Mouse (Mus musculus) gastrocnemius, postnatal 36 days (tissue): Measurements from ENCODE around the gene Cdkal1. TPM values are rescaled to one million over a fixed set of nuclear protein-coding genes. Genes with fewer than 3 reads are reported as not detected.

ENCODE experiments used
- DNase-seq, 2 experiments: peaks; one replicate each; pipeline ENCODE4 v3.0.0; 2022
- intact Hi-C: fragments of 180-260 bp; cut with DNase I; formaldehyde crosslinking; loops from one replicate; pipeline ENCODE4 v1.15.1; 2025
- total RNA-seq, 2 experiments: library from RNA; stranded (reverse); gene quantifications; 2 replicates each; pipeline ENCODE4 v1.2.3; 2021

Gene Cdkal1
- total RNA-seq, 2 experiments from 2014 or later: 29.1 to 31.3 TPM

DNA sequence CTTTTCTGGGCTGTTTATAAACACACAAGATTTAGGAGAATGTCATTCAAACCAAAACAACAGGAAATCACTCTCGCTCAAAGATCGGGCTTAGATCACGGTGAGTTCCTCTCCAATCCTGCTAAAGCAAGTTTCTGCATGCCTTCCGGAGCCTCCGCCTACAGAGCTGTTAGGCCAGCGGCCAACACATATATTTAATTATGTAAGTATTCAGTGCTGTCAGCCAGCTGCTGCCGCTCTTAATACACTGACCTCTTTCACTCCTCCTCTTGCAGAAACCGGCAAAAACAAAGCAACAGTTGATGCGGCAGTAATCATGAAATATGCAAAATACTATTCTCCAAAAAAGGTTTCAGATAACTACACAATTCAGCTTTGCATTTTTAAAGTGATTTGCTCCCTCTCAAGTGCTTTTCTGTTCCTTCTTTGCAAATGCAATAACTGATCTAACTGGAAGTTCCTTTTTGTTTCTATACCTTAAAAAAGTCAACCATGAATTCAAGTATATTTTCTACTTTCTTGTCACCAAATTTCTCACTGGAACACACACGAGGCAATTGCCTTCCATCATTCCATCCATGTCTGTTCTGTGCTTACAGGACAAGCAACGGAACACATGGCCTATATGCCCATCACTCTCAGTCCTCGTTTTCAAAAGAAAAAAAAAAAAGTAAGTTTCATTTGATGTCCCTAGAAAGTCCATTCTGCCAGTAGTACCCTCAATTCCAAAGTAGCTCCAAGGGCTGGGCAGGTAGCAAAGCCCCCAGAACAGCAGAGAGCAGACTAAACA lies 85.6 kb downstream of the Cdkal1 start:
- intact Hi-C loops: no loop called here
- DNase-seq: no peak

DNA sequence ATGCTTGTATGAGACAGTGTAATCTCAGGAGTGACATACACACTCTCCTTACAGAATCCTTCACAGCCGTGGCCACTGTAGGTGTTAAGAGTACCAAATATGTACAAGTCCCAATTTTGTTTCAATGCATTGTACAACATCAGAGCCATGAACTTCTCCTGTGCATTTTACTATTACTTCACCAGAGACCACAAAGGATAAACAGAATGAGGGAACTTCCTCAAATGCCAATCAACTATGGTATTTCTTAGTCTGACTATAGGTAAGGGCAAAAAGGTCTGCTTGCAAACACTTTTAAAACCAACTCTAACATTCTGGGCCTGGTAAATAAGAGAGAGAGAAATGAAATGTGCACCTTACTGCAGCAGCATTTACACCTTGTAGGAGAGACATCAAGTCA lies 87.4 kb downstream of the Cdkal1 start:
- intact Hi-C loops: no loop called here
- no peak for DNase-seq

DNA sequence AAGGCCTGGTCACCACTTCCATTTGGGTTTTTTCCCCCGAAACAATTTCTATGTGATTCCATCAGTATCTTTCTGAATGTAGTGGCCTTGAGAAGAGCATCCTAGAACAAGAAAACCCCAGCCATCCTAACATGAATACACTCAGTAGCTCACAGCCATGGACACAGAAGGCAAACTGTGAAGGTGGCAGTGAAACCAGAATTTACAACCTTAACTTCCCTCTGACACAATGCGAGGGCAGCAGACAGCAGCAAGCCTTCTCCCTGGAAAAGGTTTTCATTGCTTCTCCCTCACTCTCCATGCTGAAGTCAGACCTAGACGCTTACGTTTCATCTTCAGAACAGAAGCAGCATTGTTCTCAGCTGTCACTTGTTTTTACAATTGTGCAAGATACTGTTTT lies 87.9 kb downstream of the Cdkal1 start:
- intact Hi-C loops: no loop called here
- no peak for DNase-seq

DNA sequence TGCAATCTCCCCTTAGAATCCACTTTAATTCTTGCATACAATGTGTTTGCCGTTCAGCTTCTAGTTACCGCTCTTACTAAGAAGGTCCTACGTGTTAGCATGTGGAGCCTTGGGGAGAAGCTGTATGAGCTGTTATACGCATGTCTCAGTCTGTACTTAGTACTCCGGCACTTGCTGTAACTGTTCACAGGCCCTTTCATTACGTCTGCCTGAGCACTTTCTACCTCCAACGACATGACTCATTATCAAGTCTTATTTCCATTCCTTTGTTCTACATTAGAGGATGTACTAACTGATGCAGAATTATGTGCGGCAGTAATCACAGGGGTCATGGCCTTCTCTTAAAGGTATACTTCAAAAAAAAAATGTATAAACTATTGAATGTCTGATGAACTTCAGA lies 89.1 kb downstream of the Cdkal1 start:
- DNase-seq: no peak
- intact Hi-C loops: no loop called here

DNA sequence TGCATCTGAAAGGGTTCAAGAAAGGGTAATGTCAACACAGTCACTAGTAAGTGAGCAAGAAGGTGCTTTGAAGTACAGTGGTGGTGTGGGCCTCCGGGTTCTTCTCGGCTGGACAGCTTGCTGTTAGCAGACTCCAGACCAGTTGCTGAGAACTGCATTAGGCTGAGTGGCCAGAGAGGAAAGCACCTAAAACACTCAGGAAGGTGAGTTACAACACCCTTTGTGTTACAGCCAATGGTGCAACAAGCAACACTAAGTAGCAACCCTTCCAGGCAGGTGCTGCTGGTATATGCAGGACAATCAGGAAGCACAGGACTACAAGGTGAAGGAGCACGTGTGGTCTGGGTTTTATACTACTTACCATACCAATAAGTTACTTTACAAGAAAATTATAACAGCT lies 90.2 kb downstream of the Cdkal1 start:
- intact Hi-C loops: no loop called here
- no peak for DNase-seq

DNA sequence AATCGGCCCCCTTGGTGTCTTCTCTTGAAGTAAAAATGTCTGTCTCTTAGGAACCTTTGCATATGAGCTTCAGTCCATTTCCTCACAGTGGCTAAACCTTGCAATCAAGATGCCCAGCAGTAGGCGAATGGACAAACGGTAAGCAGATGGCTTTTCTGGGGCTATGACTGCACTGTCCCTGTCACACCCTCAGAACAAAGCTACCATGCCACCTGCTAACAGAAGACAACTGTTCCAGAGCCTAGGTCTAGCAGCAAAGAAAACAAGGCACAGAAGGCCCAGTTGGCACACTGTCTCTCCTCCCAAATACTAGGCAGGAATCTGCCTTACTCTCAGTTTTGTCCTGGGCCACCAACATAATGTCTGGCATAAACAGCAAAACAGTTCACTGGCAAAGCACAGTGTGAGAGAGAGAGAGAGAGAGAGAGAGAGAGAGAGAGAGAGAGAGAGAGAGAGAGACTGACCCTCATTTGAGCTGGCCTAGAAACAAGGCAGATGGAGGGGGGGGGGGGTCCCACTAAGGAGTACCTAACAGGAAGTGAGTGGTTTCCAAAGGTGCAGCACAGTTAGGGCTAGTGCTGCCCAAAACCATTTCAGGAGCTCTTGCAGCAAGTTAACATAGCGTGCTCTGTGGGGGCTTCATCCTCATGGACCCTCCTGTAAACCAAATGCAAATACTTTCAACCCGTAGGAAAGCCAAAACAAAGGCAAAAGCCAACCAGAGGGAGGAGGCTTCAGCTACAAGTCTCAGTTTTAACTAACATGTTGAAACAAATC lies 95.6 kb downstream of the Cdkal1 start:
- intact Hi-C loops: no loop called here
- no peak for DNase-seq

DNA sequence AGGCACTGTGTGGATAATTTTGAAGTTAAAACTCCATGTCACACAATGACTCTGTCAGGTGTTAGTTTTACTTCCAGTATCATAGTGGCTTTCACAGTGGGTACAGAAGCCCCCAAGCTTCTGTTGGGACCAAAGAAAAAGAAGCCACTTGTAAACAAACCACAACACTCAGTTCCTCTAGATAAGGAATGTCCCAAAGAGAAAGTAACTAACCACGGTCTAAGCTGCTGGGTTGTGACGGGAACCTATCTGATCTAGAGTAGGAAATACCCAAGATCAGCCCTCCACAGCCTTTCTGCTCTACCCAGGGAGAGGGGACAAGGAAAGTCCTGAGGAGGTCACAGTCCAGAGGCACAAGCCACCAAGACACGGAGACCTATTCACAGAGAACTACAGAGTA lies 99.4 kb downstream of the Cdkal1 start:
- intact Hi-C loops: no loop called here
- DNase-seq: no peak

DNA sequence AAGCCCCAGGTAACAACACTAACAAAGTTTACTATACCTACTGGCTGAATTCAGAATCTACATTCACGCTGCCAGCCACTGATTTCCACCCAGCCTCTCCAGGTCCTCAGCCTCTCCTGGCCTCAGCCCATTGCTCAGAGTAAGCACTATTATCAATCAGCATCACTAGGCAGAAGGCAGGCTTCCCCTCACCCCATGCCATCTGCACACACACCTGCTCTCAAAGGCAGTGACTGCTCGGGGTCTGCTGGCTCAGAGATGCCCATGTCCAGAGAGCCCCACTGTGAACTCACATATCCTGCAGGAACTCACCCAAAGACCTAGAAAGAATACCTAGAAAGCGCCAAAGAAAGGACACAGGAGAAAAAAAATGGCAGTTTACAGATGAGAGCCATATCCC lies 102.2 kb downstream of the Cdkal1 start:
- intact Hi-C loops: no loop called here
- DNase-seq: no peak

DNA sequence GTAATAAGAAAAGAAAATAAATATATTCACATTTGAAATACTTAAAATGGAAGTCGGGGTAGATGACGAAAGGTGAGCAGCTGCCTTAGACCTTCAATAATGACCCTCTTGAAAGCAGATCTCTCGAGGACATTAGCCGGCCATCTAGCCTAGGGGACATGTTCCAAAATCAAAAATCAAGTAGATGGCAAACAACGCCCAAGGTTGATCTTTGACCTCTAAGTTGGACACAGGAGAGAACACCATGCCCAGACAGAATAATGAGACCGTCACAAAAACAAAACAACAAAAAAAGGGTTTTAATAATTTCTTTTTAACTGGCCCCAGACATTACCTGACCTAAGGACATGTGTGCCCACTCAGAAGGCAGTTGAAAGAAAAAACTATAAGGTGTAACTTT lies 103.4 kb downstream of the Cdkal1 start:
- intact Hi-C loops: no loop called here
- no peak for DNase-seq

DNA sequence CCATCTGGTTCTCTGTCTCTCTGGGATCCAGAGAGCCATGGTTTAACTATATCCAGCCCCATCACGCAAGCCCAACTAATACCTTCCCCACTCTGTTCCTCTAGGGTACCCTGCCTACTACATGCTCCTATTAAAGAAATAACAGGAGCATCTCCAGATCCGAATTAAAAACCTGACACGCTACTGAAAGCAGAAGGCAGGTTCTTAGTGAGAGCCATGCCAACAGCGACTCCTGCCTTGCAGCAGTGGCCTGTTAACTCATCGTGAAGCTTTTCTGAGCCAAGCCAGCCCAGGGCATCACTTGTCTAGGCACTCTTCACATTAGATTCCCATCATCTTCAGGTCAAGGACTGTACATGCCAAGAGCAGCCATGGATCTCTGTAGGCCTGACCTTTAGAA lies 104.3 kb downstream of the Cdkal1 start:
- intact Hi-C loops: no loop called here
- DNase-seq: no peak

DNA sequence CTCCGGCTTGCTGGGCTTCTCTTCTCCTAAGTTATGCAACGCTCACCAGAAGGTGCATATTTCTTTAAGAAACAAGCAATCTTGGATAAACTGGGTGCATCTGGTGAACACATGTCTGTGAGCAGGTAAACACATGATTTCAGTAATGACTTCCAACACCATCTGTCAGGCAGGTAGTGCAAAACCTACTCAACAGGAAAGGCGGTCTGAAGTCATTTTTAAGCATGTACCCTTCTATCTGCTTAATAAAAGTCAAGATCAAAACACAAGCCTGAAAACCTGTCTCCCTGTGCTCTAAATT lies 108.2 kb downstream of the Cdkal1 start:
- intact Hi-C loops: no loop called here
- no peak for DNase-seq

DNA sequence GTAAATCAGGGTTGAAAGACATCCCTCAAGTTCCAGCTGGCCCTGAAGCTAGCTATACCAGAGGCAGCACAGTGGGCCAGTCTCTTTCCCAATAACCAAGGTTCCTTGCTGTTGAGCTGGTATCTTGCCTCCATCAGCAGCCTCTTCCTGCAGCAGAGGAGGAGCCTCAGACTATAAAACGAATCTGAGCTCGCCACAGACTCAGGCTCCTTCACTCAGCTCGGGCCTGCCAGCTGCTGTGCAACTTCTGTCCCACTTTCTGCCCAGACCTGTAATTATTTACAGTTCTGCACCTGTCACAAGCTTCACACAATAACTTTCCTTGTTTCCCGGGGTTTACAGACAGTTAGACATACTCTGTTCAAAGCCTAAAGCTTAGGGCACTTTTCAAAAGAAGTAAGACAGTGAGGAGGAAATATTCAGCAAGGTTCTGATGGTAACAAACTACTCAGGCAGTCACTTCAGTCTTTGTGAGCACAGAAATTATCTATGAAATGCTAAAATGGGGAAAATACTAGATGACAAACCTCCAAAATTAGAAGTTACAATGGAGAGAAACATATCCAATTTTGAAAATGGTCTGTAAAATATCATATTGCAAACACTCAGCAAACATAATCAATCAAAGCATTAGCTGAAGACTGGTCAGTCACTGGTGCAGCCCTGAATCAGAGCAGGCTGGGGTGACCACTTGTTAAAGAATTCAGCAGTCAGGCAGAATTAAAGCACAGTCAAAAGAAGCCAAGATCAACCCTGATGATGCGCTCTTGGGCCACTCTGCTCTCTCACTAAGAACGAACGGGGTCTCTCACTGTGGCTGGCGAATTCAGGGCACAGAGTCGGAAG lies 108.8 kb downstream of the Cdkal1 start:
- intact Hi-C loops: no loop called here
- DNase-seq: no peak

DNA sequence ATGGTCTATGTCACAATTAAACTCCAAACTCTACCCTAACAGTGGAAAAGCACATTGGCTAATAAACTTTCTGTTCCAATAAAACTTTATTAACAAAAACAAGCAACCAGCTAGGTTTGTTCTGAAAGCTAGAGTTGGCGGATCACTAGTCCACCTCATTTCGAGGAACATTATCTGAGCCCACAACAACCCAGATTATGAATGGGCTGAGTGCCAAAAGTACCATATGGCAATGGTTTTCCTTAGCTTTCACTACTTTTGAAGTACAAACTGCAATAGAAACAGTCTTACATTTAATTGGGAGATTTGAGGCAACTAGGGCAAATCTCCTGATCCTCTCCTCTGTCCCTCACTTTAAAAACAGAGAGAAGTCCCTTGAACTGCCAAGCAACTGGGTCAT lies 110.4 kb downstream of the Cdkal1 start:
- no peak for DNase-seq
- intact Hi-C loops: no loop called here

DNA sequence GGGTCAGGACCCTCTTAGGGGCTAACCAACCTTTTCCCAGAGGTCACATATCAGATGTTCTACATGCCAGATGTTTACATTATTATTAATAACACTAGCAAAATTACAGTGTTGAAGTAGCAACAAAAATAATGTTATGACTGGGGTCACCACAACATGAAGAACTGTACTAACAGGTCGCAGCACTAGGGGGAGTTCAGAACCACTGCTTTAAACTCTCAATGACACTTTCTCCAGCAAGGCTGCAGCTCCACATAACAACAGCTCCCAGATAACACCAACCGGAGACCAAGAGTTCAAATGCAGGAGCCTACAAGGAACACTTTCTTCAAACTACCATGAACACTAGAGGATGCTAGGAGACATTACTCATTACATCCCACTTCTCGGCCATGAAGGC lies 111.3 kb downstream of the Cdkal1 start:
- intact Hi-C loops: no loop called here
- DNase-seq: no peak

DNA sequence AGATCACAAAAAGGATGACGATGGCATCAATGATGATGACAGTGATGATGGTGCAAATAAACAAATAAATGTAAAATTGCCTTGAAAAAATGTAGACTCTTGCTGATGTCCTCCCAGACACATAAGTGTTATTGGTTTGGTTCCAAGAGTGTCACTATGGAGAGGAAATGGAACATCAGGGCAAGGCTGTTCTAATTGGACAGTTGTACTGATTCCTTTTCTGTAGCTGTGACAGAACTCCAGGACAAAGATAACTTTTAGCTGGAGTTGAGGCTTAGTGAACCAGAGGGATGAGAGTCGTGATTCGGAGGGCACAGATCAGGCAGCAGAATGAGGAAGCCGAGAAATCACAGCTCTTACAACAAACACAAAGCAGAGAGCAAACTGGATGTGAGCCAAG lies 111.7 kb downstream of the Cdkal1 start:
- intact Hi-C loops: no loop called here
- DNase-seq: no peak

DNA sequence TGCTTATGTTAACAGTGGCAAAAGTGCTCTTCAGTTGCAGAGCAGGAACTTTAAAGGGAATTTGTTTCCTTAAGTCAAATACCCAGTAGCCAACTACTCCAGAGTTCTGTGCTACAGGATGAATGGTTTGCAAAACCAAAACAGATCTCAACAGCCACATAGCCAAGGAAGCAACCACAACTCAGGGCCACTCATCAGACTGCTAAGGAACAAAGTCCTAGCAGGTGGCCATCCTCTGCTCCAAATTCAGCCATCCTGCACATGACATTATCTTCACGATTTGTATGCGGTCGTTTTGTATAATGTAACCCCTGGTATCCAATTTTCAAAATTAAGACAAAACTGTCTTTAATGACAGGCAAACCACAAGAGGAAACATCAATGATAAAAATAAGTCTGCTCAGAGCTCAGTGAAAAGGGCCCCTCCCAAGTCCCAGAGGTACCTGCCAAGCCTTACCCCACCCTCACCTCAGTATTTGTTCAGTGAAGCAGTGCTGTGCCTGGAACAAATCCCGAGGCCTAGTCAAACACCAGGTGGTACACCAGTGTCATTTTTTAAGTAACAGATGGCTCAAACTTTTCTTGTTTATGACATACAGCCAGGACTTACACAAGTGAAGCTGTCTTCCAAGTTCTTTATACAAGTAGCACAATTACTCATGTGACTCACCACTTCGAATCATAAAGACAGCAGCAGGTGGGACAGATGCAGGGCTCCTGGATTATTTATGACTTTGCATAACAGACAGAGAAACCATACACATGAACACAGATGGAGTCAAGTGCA lies 117.6 kb downstream of the Cdkal1 start:
- no peak for DNase-seq
- intact Hi-C loops: no loop called here

DNA sequence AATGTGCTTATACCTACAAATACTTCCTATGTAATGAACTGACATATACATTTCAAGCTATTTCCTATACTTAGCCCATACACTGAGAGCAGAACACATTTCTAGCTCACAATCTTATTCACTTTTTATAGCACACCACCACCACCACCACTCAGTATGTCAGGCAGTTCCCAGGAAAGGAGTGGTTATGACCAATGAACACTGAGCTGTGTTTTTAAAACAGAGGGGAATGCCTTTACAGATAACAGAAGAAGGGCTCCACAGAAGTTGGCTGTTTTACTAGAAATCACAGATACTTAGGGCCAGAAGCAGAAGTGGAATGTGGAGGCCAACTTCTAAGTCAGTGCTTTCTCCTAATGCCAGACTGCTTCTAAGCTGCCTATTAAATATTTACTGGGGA lies 121.0 kb downstream of the Cdkal1 start:
- intact Hi-C loops: no loop called here
- DNase-seq: no peak

DNA sequence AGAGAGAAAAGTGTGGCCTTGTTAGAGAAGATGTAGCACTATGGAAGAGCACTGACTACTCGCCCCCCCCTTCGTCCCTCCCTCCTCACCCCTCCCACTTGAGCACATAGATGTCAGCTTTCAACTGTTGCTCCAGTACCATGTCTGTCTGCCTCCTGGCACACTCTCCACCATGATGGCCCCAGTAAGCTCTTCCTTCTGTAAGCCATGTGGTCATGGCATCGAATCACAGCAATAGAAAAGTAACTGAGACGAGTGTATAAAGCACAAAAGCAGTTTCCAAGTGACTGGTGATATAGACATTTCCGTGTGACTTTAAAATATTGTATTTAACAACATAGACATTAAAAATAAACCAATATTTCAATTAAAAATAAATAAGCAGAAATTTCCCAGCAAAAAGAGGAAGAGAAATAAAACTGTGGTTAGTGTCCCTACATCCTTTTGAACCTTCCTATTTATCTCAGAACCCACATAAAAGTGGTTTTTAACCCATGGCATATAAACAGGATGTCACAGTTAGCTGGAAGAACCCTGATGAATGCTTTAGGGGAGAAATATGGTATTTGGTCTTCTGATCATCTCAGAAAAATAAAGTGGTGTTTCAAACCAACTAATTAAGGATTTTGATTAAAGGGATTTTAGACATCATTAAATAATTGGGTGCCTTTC lies 129.2 kb downstream of the Cdkal1 start:
- no peak for DNase-seq
- intact Hi-C loops: no loop called here

DNA sequence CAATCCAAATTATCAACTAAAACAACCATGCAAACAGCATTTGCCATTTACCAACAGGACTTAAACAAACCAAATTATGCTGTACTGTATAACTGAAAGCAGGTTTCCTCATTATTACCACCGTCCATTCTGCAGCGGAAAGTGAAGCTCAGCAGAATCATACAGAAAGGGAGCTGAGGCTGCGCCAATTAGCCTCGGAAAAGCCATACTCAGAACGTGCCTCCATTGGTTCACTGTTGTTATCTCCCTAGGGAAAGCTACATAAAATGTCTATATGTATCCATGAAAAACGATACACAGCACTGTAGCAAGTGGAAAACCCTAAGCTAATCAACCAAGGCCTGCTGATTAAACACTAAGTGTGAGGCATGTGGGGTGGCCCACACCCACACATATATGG lies 130.6 kb downstream of the Cdkal1 start:
- intact Hi-C loops: no loop called here

DNA sequence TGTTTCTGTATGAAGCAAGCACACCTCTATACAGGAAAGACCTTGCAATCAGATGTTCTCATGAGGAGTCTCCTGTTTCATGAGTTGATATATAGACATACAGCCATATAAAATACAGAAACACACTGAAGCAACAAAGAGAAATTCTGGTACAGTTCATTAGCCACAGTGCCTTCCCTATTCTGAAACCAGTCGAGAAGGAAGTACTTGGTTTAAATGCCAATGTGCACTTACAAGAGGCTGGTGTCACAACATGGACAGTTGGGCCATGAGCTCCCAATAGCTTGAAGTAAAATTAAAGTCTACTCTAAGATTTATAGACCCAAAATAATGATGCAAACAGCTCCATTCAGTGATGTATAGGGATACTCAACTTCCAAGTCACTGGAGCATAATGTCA lies 132.3 kb downstream of the Cdkal1 start:
- no peak for DNase-seq
- intact Hi-C loops: no loop called here

More for the DNA sequence above, 130.6 kb downstream of the Cdkal1 start:
- no peak for DNase-seq
